Mouse (Mus musculus): ENCODE data around the gene Lztr1. TPM values are rescaled to one million over a fixed set of nuclear protein-coding genes. Genes with fewer than 3 reads are reported as not detected.

Lztr1 gene
- 113 and 132 TPM in 2 replicates for polyA plus RNA-seq (2014; fragmentation: Nextera tagmentation; extraction: Ambion mirVana)

- H3K27me3 ChIP-seq (ENCODE audit: control insufficient read depth, insufficient read depth, low read length): no peaks in the 10 kb centered on the region
- peak; percentile 98 for ATAC-seq (ENCODE audit: low read depth)
- peak within 1 kb of the TSS; percentile 89 for H3K27ac ChIP-seq (ENCODE audit: low read depth, low read length)
- H3K36me3 ChIP-seq (ENCODE audit: control insufficient read depth, insufficient read depth, low read length): peaks cover 18% of the 10 kb centered on the region; the same call in 1 of the 2 replicates
- peak within 1 kb of the TSS; percentile 74 for H3K4me3 ChIP-seq (ENCODE audit: low read depth, low read length)
- WGBS: under 1% methylated on average over 50 of the region's 50 CpGs
- H3K4me2 ChIP-seq (ENCODE audit: low read depth, low read length): peak within 1 kb of the TSS; percentile 79
- peak within 1 kb of the TSS; percentile 84 for H3K9ac ChIP-seq (replicated peaks; ENCODE audit: low read depth, low read length)
- H3K9me3 ChIP-seq (ENCODE audit: control insufficient read depth, low read length): no peaks in the 10 kb centered on the region
- H3K4me1 ChIP-seq (ENCODE audit: control insufficient read depth, insufficient read depth, low read length): peaks cover 10% of the 10 kb centered on the region
These were observed at the start of gene Lztr1 for GRCm38 (mm10) chr16:17508546-17509239. TSS of gene Lztr1 (plus strand) at chr16:17508688.

GRCm38 (mm10) chr16:17460254-17460653 is 48.2 kb upstream of the Lztr1 start:
- H3K36me3 ChIP-seq (ENCODE audit: control insufficient read depth, insufficient read depth, low read length): peaks cover 10% of the 10 kb centered on the region; the same call in 1 of the 2 replicates
- no peaks in the 10 kb centered on the region for H3K27me3 ChIP-seq (ENCODE audit: control insufficient read depth, insufficient read depth, low read length)
- H3K4me3 ChIP-seq (ENCODE audit: low read depth, low read length): no peak overlapping the region
- peaks cover 5% of the 10 kb centered on the region for H3K4me1 ChIP-seq (ENCODE audit: control insufficient read depth, insufficient read depth, low read length)
- H3K27ac ChIP-seq (ENCODE audit: low read depth, low read length): no peak overlapping the region
- 95% methylated on average over 4 of the region's 4 CpGs for WGBS
- no peak overlapping the region for H3K9ac ChIP-seq (replicated peaks; ENCODE audit: low read depth, low read length)
- ATAC-seq (ENCODE audit: low read depth): no peak
- no peak overlapping the region for H3K4me2 ChIP-seq (ENCODE audit: low read depth, low read length)
- H3K9me3 ChIP-seq (ENCODE audit: control insufficient read depth, low read length): no peaks in the 10 kb centered on the region

- WGBS: 100% methylated on average over 1 of the region's 1 CpGs
- H3K9ac ChIP-seq (replicated peaks; ENCODE audit: low read depth, low read length): no peak overlapping the region
These were observed 46.9 kb upstream of the Lztr1 start for GRCm38 (mm10) chr16:17461596-17461995.

GRCm38 (mm10) chr16:17463184-17463583 is 45.3 kb upstream of the Lztr1 start:
- WGBS: 89% methylated on average over 2 of the region's 2 CpGs
- ATAC-seq (ENCODE audit: low read depth): no peak
- no peaks in the 10 kb centered on the region for H3K9me3 ChIP-seq (ENCODE audit: control insufficient read depth, low read length)

More at GRCm38 (mm10) chr16:17461596-17461995, 46.9 kb upstream of the Lztr1 start:
- Histone ChIP-seq H3K4me2 (ENCODE audit: low read depth, low read length) (no peak overlapping the region), H3K9me3 (ENCODE audit: control insufficient read depth, low read length) (no peaks in the 10 kb centered on the region), H3K4me3 (ENCODE audit: low read depth, low read length) (no peak overlapping the region), H3K27me3 (ENCODE audit: control insufficient read depth, insufficient read depth, low read length) (no peaks in the 10 kb centered on the region), H3K4me1 (ENCODE audit: control insufficient read depth, insufficient read depth, low read length) (no peaks in the 10 kb centered on the region), H3K27ac (ENCODE audit: low read depth, low read length) (no peak overlapping the region), H3K36me3 (ENCODE audit: control insufficient read depth, insufficient read depth, low read length) (peaks cover 8% of the 10 kb centered on the region; the same call in 1 of the 2 replicates)
- ATAC-seq (ENCODE audit: low read depth): no peak

GRCm38 (mm10) chr16:17466875-17467663 is 41.4 kb upstream of the Lztr1 start:
- no peak overlapping the region for H3K27ac ChIP-seq (ENCODE audit: low read depth, low read length)
- H3K27me3 ChIP-seq (ENCODE audit: control insufficient read depth, insufficient read depth, low read length): no peaks in the 10 kb centered on the region
- WGBS: 94% methylated on average over 4 of the region's 4 CpGs
- H3K36me3 ChIP-seq (ENCODE audit: control insufficient read depth, insufficient read depth, low read length): peaks cover 11% of the 10 kb centered on the region; the same call in 1 of the 2 replicates
- ATAC-seq (ENCODE audit: low read depth): no peak
- no peak overlapping the region for H3K4me2 ChIP-seq (ENCODE audit: low read depth, low read length)
- no peak overlapping the region for H3K4me3 ChIP-seq (ENCODE audit: low read depth, low read length)
- H3K9ac ChIP-seq (replicated peaks; ENCODE audit: low read depth, low read length): no peak overlapping the region
- no peaks in the 10 kb centered on the region for H3K9me3 ChIP-seq (ENCODE audit: control insufficient read depth, low read length)
- no peaks in the 10 kb centered on the region for H3K4me1 ChIP-seq (ENCODE audit: control insufficient read depth, insufficient read depth, low read length)

More at GRCm38 (mm10) chr16:17463184-17463583, 45.3 kb upstream of the Lztr1 start:
- Histone ChIP-seq H3K4me2 (ENCODE audit: low read depth, low read length) (no peak overlapping the region), H3K36me3 (ENCODE audit: control insufficient read depth, insufficient read depth, low read length) (peaks cover 4% of the 10 kb centered on the region; the same call in 1 of the 2 replicates), H3K27ac (ENCODE audit: low read depth, low read length) (no peak overlapping the region), H3K4me3 (ENCODE audit: low read depth, low read length) (no peak overlapping the region), H3K4me1 (ENCODE audit: control insufficient read depth, insufficient read depth, low read length) (no peaks in the 10 kb centered on the region), H3K9ac (replicated peaks; ENCODE audit: low read depth, low read length) (no peak overlapping the region), H3K27me3 (ENCODE audit: control insufficient read depth, insufficient read depth, low read length) (no peaks in the 10 kb centered on the region)

GRCm38 (mm10) chr16:17472498-17472897 is 36.0 kb upstream of the Lztr1 start:
- Histone ChIP-seq H3K9ac (replicated peaks; ENCODE audit: low read depth, low read length) (no peak overlapping the region), H3K36me3 (ENCODE audit: control insufficient read depth, insufficient read depth, low read length) (peaks cover 11% of the 10 kb centered on the region; the same call in 1 of the 2 replicates), H3K4me1 (ENCODE audit: control insufficient read depth, insufficient read depth, low read length) (no peaks in the 10 kb centered on the region), H3K9me3 (ENCODE audit: control insufficient read depth, low read length) (no peaks in the 10 kb centered on the region), H3K4me2 (ENCODE audit: low read depth, low read length) (no peak overlapping the region), H3K27ac (ENCODE audit: low read depth, low read length) (no peak overlapping the region), H3K4me3 (ENCODE audit: low read depth, low read length) (no peak overlapping the region), H3K27me3 (ENCODE audit: control insufficient read depth, insufficient read depth, low read length) (no peaks in the 10 kb centered on the region)
- WGBS: 86% methylated on average over 6 of the region's 6 CpGs
- no peak for ATAC-seq (ENCODE audit: low read depth)

- Histone ChIP-seq H3K27ac (ENCODE audit: low read depth, low read length) (no peak overlapping the region), H3K27me3 (ENCODE audit: control insufficient read depth, insufficient read depth, low read length) (no peaks in the 10 kb centered on the region), H3K9ac (replicated peaks; ENCODE audit: low read depth, low read length) (no peak overlapping the region), H3K9me3 (ENCODE audit: control insufficient read depth, low read length) (no peaks in the 10 kb centered on the region), H3K4me2 (ENCODE audit: low read depth, low read length) (no peak overlapping the region), H3K36me3 (ENCODE audit: control insufficient read depth, insufficient read depth, low read length) (peaks cover 8% of the 10 kb centered on the region; the same call in 1 of the 2 replicates), H3K4me1 (ENCODE audit: control insufficient read depth, insufficient read depth, low read length) (no peaks in the 10 kb centered on the region), H3K4me3 (ENCODE audit: low read depth, low read length) (no peak overlapping the region)
- no peak for ATAC-seq (ENCODE audit: low read depth)
These were observed 34.4 kb upstream of the Lztr1 start for GRCm38 (mm10) chr16:17474091-17474490.

GRCm38 (mm10) chr16:17474761-17475160 is 33.7 kb upstream of the Lztr1 start:
- Histone ChIP-seq H3K9me3 (ENCODE audit: control insufficient read depth, low read length) (no peaks in the 10 kb centered on the region), H3K4me2 (ENCODE audit: low read depth, low read length) (no peak overlapping the region), H3K4me1 (ENCODE audit: control insufficient read depth, insufficient read depth, low read length) (no peaks in the 10 kb centered on the region), H3K36me3 (ENCODE audit: control insufficient read depth, insufficient read depth, low read length) (peaks cover 6% of the 10 kb centered on the region; the same call in 1 of the 2 replicates), H3K9ac (replicated peaks; ENCODE audit: low read depth, low read length) (no peak overlapping the region), H3K4me3 (ENCODE audit: low read depth, low read length) (no peak overlapping the region), H3K27me3 (ENCODE audit: control insufficient read depth, insufficient read depth, low read length) (no peaks in the 10 kb centered on the region), H3K27ac (ENCODE audit: low read depth, low read length) (no peak overlapping the region)
- no peak for ATAC-seq (ENCODE audit: low read depth)
- WGBS: 88% methylated on average over 2 of the region's 2 CpGs

GRCm38 (mm10) chr16:17475326-17475725 is 33.2 kb upstream of the Lztr1 start:
- peaks cover 3% of the 10 kb centered on the region; the same call in 1 of the 2 replicates for H3K36me3 ChIP-seq (ENCODE audit: control insufficient read depth, insufficient read depth, low read length)
- no peaks in the 10 kb centered on the region for H3K9me3 ChIP-seq (ENCODE audit: control insufficient read depth, low read length)
- 96% methylated on average over 4 of the region's 4 CpGs for WGBS
- H3K4me2 ChIP-seq (ENCODE audit: low read depth, low read length): no peak overlapping the region
- no peaks in the 10 kb centered on the region for H3K4me1 ChIP-seq (ENCODE audit: control insufficient read depth, insufficient read depth, low read length)
- ATAC-seq (ENCODE audit: low read depth): no peak
- no peak overlapping the region for H3K9ac ChIP-seq (replicated peaks; ENCODE audit: low read depth, low read length)
- no peaks in the 10 kb centered on the region for H3K27me3 ChIP-seq (ENCODE audit: control insufficient read depth, insufficient read depth, low read length)
- H3K4me3 ChIP-seq (ENCODE audit: low read depth, low read length): no peak overlapping the region
- H3K27ac ChIP-seq (ENCODE audit: low read depth, low read length): no peak overlapping the region

Data from neural tube, embryonic 14.5 days (tissue).